Mouse (Mus musculus) granulocyte monocyte progenitor cell, adult 5-6 weeks (primary cell): ENCODE results near the gene Nol6. TPM values are rescaled to one million over a fixed set of nuclear protein-coding genes. Genes with fewer than 3 reads are reported as not detected.

ENCODE experiments used
- ATAC-seq: replicated peaks from 2 replicates; pipeline ENCODE4 v1.8.0; 2016; ENCODE audit warnings: mild to moderate bottlenecking, moderate TSS enrichment, inconsistent platforms; ENCODE audit not compliant: poor library complexity, severe bottlenecking
- total RNA-seq, 2 experiments: library from RNA; stranded (forward) in 1 of 2; stranded (reverse) in 1 of 2; fragments of 200-712, 200-1000 nt in 1 of 2; fragments of >200 nt in 1 of 2; fragmentation: Nextera tagmentation in 1 of 2; gene quantifications; 2 replicates each; pipeline ENCODE4 v1.2.3; 2014 to 2017

The Nol6 gene
- total RNA-seq, 2 experiments from 2014 or later: 33.0 to 45.9 TPM

DNA sequence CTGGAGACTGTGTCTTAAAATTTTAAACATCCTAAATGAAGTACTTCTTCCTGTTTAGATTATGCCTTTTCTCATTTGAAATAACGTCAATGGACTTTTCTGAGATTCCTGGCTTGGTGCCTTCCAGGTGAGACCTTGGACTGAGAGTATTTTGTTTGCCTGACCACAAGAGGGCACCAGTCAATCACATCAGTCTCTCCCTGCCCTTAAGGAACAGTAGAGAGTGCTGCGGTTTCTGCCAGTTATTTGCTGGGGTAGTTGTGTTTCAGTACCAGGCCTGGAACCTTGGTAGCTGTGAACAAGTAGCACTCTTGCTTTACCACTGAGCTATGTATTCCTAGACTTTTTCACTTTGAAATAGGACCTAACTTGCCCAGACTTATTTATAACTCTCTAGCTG, 5.2 kb upstream of the Nol6 start:
- peak; percentile 87 for ATAC-seq

DNA sequence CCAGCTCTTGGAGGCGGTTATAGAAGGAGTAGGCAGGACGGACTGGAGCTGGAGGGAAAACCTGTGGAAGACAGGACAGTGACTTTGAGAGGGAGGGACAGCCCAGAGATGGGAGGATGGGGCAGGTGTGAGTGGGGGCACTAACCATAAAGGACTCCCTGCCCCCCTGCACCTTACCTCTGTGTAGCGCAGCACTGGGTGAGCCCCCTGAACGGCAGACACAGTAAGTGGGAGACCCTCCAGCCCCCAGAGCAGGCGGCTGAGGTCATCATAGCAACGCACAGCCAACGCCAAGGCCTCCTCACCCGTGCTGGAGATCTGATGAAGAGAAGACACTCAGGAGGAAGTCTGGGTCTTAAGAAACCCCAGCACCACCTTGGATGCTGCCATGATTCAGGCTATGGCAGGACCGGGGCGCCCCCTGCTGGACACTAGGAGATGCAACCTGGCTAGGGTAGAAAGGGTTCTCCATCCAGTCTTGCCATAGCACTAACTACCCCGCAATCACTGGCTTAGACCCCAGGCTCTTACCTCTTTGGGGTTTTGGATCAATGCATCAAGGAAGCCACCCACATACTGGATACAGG, 5.5 kb downstream of the Nol6 start:
- ATAC-seq: peak; percentile 69

DNA sequence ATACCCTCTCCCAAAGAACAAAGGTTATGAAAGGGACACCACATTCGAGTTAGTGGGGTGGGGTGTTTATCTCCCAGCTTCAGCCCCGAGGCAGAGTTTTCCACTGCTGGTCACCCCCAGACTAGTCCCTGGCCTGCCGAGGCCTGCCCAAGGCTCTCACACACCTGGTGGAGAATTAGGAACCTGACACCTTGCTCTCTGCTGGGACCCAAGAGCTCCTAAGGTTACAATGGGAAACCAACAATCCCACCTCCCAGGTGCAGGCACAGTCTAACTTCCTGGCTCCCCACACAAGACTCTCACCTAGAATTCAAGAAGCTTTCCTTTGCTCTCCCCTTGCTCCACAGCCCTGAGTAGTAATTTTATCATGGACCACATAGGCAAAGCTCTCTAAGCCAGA, 7.4 kb downstream of the Nol6 start:
- ATAC-seq: no peak

DNA sequence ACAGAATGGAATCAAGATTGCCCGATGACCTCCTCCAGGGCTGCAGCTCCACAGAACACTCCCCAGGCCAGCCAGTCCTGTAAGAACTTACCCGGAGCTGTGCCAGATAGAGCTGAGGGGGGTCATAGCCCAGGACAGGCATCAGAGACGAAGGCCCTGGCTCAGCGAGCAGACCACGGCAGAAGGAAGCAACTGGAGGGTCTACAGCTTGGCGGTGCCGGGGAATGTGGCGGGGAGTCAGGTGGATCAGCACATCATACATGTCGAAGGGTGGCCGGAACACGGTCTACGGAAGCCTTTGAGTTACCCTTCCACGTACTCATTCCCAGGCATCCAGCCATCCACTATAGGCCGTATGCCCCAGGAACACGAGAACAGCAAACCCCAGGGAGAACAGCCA, 8.5 kb downstream of the Nol6 start:
- ATAC-seq: no peak

DNA sequence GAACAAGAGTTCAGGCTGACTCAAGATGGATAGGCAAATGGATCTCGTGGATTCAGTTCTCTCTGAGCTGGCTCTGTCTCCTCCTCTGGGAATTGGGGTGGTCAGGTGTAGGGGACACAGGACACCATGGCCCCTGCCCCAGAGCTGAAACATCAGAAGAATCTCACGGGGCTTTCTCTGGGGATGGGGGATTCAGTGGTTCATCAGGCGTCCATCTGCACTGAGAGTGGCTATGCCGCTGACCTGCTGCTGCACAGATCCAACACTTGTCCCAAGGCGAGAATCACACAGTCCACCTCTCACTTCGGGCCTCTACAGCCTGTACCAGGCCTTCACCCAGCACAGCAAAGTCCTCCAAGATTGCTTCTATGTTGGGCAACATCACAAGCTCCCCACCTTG, 9.2 kb downstream of the Nol6 start:
- ATAC-seq: no peak

DNA sequence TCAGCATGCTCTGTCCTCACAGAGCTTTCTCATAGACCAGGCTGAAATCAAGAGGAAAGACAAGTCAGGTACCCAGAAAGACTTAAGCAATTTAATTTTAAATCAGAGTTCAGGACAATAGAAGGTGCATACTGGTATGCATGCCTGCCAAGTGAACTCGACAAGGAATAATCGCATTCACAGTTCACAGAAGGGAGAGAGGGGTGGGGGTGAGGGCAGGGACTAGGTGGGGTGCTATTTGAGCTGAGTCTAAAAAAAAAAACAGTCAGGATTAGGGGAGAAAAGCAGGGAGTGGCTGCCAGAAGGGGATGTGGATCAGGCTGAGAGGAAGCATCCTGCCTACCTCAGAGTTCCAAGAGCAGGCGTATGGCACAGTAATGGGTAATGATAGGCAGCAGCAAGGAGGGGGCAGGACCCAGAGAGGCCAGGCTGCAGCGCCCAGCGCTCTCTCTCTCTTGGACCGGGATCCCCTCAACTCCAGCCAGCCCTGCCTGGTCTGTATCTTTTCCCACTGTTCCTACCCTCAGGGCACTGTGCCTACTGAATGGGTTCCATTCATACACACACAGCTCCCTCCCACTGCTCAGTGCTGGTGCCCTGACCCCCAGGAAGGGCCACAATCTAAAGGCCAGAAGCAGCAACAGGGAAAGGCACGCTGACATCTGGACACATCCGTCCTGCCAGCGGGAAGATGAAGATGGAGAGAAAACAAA, 9.7 kb downstream of the Nol6 start:
- ATAC-seq: no peak

DNA sequence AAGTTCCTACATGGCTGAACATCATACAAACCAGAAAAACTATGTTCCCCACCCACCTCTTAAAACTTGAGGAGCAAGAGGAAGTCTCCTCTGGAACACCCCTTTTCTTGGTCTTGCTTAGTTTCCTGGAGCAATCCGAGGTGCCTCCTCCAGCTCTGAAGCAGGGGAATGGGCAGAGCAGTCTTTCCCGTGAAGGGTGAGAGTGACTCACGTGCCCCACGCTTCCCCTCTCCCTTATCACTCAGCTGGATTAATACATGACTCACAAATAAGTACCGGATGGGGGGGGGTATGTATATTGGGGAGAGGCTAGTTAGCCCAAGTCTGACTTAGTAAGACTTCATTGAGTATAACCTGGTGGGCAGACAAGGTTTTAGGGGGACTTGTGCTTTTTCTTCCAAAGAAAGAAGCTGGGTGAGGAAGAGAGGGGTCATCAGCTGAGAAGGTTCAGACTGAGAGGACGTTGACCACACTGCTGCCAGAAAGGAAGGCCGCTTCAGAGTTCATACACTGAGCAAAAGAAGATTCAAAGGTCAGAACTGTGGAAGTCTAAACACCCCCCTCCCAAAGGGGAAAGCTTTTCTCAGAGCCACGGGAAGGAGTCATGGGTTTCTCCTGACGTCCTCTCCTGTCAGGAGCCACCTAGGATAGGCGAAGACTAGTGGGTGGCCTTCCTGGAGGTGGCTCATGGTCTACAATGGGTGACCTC, 15.4 kb downstream of the Nol6 start:
- no peak for ATAC-seq

DNA sequence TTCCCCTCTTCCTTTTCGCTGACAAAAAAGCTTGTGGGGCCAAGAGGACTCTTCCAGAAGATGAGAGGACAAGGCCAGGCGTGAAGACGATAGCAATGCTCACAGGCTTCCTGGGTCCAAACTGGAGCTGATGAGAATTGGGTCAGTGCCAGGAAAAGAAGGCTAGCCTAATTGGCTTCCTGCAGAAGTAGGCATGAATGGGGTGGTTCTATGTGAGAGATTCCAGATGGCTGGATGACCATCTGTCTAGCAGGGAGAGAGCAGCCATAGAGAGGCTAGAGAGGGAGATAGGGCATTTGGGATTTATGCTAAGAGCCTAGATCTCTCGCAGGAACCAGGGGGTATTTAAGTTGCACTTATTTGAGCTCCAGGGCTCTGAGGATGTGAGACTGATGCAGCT, 16.8 kb downstream of the Nol6 start:
- ATAC-seq: no peak

DNA sequence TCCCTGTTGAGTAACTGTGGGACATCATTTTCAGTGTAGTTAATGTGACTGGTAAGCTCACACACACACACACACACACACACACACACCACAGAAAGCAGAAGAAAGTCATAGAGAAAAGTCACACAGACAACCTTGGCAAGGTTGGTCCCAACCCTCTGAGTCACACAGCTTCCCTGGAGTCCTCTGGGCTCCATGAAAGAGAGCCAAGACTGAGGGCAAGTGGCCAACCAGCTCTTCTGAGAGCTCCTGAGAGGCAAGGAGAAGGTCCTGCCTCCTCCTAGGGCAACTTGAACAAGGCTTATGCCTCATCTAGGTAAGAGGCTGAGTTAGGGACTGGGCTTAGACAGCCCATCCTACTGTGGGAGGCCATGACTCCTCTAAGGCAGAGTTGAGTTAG, 21.4 kb downstream of the Nol6 start:
- ATAC-seq: no peak

DNA sequence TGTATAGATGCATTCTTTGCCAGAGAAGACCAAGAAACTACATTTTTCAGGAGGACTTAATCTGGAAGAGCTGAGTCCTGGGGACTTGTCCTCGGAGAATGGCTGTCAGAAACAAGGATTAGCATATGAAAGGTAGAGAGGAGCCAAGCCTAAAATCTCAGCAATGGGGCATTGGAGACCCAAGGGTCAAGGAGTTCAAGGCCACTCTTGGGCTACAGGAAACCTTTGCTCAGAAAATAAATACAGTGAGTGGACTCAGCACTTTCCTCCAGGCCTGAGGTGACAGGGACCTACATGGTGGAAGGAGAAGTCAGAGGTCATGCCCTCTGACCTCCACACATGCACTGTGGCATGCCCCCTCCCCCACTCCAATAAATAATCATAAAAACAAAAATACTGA, 23.3 kb downstream of the Nol6 start:
- no peak for ATAC-seq

DNA sequence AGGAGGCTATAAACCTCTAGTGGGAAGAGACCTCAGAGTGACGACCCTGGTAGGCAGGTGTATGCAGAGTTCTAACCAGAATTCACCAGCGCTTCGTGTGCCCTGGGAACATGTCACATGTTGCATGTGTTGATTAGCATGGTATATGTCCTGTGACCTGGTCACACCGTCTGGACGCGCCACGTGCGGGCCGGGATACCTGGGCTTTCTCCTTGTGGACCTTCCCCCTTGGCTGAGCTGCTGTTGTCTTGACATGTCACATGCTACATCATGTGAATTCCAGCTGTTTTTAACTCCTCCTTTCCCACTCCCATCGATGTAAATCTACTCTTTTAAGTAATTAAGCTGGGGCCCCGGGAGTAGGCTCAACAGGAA, 25.7 kb downstream of the Nol6 start:
- no peak for ATAC-seq

DNA sequence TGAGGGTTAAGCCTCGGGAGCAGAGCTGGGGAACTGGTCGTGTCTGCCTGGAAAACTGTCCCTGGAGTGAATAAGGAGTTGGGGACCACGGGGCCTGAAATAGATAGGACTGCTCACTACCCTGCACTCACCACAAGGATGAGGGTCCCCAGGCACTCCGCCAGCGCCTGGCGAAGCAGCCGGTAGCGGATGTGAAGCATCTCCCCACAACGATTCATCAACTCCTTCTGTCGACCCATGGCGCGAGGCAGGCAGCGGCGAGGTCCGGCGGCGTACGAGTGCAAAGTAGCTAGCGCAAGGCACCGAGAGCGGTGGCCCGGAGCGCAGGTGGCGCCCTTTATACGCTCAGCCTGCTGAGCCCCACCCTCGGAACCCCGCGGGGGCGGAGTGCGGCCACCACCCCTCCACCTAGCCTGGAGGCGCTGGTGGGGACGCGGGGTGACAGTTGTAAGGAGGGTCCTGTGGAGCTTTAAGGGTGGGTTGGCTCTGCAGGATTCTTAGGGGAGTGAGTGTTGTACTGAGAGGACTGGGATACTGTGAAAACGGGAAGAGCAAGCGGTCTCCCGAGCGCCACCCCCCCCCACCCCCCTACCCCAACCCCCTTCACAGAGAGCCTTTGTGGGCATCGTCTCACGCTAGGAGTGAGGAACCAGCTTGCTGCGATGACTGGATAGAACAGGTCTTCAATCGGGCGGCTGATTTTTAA, 26.2 kb downstream of the Nol6 start, which contains the start of gene Aqp3:
Aqp3 (minus strand) TSS at position 313 of the 706 bp plus-strand sequence.
- ATAC-seq: peak; percentile 83

DNA sequence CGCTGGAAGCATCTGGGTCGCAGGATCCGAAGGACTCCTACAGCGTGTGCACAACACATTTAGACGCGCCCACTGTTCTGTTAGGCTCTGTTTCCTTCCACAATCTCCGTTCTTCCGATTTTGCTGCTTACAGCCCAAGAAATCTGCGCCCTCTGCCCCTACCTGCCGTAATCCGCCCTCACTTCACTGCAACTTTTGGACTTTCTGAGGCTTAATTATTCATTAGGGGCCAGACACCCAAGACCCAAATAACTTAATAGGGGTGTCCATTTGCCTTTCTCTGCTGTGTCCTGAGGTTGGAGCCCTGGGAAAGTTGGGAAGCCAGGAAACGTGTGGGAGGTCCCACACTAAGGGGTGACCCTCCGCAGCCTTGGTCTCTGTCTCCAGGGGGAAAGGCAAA, 26.9 kb downstream of the Nol6 start:
- no peak for ATAC-seq

DNA sequence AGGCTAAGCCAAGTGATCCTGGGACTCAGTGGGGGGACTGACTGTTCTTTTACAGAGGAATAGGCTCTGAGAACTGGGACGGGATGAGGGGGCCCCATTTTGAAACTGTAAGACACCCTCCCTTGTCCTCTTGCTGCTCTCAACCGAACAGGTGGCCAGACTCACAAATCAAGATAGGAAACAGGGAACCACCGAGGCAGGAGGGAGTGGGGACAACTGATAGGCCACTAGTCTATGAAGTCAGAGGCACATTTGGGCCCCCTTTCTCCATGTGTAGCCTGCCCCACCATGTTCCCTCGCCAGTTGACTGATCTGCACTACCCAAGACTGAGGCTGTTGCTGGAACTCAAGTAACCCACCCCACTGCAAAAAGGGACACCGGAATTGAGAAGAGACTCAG, 27.5 kb downstream of the Nol6 start:
- no peak for ATAC-seq

DNA sequence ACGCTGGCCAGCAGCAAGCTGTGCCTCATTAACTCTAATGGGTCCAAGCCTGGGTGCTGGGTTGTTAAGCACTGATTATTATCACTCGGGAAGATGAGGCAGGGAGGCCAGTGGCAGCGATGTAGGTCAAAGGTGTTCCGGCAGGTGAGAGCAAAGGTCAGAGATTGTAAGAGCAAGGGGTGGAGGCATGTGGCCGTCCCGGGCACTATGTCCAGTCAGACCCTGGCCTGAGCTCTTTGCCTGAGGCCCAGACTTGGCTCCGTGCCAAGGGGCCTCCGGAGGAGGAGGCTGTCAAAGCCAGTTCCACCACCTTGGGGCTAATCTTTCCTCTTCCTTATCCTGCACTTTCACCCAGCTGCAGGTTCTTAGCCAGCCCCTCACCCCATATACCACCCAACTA, 28.1 kb downstream of the Nol6 start:
- ATAC-seq: no peak

DNA sequence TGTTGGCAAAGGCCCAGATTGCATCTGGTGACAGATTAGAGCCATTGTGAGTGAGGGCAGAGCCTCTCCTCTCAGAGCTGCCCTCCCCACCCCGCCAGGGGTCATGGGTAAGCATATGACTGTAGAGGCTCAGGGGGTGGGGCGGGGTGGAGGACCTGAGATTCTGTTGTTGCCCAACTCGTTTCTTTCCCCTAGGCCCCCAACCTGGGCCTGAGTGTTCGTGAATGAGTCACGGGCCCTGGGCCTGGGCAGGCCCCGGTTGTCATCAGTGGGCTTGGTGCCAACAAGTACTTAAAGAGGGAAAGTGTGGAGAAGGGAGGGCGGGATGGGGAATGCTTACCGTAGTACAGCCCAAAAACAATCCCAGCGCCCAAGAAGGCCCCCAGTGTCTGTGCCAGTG, 29.9 kb downstream of the Nol6 start:
- no peak for ATAC-seq

DNA sequence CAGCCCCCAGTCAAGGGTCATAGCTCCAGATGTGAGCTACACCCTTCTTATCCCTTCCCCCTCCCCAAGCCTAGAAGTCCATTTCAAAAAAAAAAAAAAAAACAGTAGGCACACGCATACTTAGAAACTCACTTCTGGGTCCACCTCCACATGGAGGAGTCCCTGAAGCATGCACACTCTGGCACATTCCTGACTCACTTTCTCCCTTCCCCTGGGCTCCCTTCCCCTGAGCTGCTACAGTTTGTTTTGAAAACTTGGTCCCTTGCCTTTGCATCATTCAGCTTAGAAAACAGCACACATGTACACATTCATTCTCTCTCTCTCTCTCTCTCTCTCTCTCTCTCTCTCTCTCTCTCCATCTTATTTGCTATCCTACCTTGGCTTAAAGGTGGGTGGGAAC, 31.3 kb downstream of the Nol6 start:
- no peak for ATAC-seq

DNA sequence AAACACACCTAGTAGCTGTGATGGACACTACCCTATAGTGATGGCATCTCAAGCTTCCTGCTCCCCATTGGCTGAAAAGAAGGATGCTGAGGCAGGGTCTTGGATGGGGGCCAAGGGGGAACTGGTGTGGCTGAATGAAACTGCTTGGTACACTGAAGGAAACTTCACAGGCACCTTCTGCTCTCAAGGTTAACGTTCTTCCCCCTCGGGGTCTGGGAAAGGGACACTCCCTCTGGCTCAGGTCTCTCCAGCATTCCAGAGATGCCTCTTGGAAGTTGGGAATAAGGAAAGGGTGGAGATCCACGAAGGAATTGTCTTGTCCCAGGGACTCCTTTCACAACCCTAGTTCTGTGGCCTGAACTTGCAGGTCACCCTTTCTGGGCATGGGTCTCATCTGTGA, 32.9 kb downstream of the Nol6 start:
- ATAC-seq: no peak

DNA sequence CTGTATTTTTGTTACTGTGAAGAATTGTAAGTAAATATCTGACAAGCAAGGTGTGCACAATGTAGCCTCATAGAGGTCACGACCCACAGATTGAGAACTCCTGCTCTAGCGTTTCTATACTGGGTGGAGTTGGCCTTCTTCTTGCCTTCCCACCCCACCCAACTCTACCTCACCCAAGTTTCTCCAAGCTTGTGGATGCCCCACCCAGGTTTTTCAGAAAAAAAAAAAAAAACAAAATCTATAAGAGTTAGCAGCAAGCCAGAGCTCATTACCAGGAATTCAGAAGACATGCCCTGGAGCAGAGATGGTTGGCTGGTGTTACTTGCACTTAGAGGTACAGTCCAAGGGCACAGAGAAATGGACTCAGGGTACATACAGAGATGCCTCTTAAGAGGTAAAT, 34.5 kb downstream of the Nol6 start:
- no peak for ATAC-seq

DNA sequence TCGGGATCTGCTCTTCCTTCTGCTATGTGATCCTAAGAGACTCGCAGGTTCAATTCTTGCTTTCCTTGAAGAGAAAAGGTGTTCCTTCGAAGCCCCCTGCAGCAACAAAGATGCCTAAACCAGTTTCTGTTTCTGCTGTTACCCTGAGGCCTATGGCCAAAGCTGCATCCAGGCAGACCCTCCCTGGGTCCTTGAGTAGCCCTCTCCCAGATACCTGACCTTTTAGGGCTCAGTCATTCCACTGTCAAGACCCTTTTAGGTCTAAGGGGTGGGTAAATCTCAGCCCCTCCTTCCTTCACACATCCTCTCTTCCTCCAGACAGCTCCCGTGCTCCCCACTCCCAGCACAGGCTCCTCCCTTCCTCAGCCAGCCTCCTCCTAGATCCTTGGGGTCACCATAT, 35.1 kb downstream of the Nol6 start:
- no peak for ATAC-seq
